Mouse (Mus musculus) right cerebral cortex, adult 18-20 months (tissue): ENCODE measurements at regions not wholly inside any gene's neighbourhood (a gene's known extent, or its start where the extent isn't known, plus 50 kb on each side); places are given as distances from the start of the nearest gene placed in this dataset.

Experiments
- DNase-seq: peaks from one replicate; pipeline ENCODE4 v3.0.0; 2022; ENCODE audit warnings: mixed read lengths

GRCm38 (mm10) chr6:51069945-51070344, 362.5 kb upstream of the Nfe2l3 start:
- DNase-seq = no peak

- DNase-seq = no peak
Observed at GRCm38 (mm10) chr6:51071243-51071642, 361.2 kb upstream of the Nfe2l3 start.

- no peak for DNase-seq
Observed at GRCm38 (mm10) chr6:51075026-51075425, 357.4 kb upstream of the Nfe2l3 start.

- DNase-seq = peak; percentile 3
Observed at GRCm38 (mm10) chr6:51076861-51077768, 355.4 kb upstream of the Nfe2l3 start.

GRCm38 (mm10) chr6:51077769-51078096, 354.7 kb upstream of the Nfe2l3 start:
- no peak for DNase-seq

GRCm38 (mm10) chr6:51078353-51078966, 354.0 kb upstream of the Nfe2l3 start:
- DNase-seq = no peak

- DNase-seq = no peak
Observed at GRCm38 (mm10) chr6:51078967-51079355, 353.5 kb upstream of the Nfe2l3 start.

DNA sequence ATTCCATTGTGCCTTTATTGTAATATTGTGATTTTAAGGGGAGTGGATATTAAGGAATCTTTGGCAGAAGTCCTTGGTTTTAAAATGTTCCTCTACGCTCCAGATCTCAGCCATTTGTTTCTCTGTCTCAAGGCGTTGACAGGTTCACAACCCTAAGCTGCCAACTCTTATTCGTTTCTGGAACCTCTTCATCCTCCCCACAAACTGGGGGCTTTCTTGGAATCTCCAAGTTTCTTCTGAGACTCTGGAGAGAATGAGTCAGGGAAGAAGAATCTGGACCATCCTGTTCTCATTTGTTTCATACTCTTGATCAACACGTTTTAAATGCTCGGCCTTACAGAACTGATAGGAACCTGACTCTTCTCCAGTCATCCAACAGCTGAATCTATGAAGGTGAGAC, 351.4 kb upstream of the Nfe2l3 start:
- no peak for DNase-seq

- no peak for DNase-seq
Observed at GRCm38 (mm10) chr6:51084656-51085055, 347.8 kb upstream of the Nfe2l3 start.

DNA sequence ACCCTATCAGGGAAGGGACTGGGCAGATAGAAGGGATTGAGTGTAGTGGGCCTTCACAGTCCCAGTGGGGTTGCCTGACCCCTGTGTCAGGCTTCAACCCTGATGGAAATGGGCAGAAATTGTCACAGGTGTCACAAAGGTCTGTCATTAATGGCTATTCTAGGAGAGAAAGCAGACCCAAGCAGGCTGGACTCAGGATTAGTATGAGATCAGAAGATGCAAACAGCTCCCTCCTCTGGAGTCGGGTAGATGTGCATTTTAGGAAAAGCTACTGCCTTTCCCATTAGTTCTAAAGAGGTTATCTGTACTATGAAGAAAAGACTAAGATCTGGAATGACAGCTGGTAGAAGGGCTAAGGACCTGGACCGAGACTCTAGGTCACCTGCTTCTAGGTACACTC, 346.9 kb upstream of the Nfe2l3 start:
- DNase-seq = no peak

- no peak for DNase-seq
Observed at GRCm38 (mm10) chr6:51086347-51086746, 346.1 kb upstream of the Nfe2l3 start.

DNA sequence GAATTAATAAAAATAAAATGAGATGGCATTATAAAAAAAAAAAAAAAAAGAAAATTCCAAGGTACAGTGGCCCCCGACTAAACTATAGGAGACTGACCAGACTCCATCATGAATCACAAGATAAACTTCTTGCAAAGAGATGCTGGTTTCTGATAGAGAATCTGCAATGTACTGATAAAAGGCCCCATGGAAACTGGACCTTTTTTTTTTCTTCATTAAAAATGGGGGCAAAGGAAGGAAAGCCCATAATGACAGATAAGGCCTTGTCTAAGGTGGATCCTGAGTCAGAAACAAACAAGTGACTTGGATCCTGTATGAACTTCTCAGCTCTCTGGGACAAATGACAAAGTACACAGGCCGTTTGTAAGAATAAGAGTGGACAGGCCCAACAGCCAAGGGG, 344.7 kb upstream of the Nfe2l3 start:
- no peak for DNase-seq

DNA sequence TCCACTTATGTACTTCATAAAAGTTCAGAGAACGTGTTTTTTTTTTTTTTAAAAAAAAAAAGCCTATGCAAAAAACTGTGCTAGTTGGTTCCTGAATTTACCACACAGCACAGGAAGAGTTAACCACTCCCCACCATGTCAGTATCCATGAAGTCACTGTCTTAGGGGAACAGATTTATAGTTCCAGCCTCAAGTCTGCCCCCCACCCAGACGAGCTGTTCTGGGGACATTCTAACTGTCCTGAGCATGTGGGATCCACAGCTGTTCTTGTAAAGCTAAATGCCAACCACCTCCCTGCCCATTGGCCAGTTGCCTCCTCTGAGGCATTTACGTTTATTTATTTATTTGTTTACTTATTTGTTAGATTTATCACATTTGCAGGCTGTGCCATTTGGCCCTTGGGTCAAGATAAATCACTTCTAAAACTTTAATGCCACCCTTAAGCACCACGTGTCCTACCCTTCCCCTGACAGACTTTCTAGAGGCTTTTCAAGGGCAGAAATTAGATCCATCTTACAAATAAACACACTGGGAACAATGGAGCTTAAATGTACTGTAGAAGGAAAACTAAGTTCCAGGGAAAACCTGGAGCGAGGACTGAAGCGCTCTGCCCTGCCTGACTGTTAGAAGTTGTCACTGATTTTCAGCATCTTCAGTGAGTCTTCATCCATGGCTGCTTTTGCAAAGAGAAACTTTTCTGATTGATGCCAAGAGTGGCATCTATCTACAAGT, 343.7 kb upstream of the Nfe2l3 start:
- no peak for DNase-seq

GRCm38 (mm10) chr6:51093196-51093595, 339.3 kb upstream of the Nfe2l3 start:
- DNase-seq = no peak

DNA sequence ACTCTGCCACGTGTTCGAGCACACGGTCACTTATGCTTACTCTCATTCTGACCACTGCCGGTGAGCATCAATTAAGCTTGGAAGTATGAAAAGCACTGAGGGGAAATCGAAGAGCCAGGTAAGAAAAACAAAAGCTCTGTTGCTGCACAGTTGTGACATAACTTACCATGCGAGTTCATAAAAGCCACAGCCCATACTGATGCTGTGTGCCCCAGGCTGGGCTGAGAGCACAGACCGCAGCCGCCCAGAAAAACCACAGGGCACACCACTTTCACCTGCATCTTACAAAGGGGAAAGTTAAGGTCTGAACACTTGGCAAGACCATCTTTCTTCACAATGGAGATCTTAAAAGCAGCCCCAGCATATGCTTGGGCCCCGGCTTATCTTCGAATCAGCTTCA, 338.2 kb upstream of the Nfe2l3 start:
- DNase-seq = no peak

DNA sequence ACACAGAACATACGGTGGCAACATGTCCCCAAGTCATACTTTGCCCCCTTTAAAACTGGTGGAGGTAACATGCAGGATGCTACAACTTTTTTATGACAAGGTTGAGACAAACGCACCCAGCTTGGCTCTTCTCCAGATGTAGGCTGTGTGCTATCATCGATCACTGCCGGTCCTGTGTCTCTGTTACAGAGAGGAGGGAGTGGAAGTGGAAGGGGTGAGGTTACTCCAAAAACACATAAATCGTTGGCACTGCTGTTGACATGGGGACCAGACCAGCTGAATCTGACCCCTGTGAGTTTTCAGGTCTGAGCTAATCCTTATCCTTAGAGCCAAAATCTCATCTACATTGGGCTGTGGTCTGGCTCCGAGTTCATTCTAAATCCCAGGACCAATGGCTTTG, 335.0 kb upstream of the Nfe2l3 start:
- DNase-seq = no peak

GRCm38 (mm10) chr6:51100341-51100740, 332.1 kb upstream of the Nfe2l3 start:
- no peak for DNase-seq

- no peak for DNase-seq
Observed at GRCm38 (mm10) chr6:51103236-51103635, 329.2 kb upstream of the Nfe2l3 start.

- DNase-seq = no peak
Observed at GRCm38 (mm10) chr6:51104336-51104735, 328.1 kb upstream of the Nfe2l3 start.

DNA sequence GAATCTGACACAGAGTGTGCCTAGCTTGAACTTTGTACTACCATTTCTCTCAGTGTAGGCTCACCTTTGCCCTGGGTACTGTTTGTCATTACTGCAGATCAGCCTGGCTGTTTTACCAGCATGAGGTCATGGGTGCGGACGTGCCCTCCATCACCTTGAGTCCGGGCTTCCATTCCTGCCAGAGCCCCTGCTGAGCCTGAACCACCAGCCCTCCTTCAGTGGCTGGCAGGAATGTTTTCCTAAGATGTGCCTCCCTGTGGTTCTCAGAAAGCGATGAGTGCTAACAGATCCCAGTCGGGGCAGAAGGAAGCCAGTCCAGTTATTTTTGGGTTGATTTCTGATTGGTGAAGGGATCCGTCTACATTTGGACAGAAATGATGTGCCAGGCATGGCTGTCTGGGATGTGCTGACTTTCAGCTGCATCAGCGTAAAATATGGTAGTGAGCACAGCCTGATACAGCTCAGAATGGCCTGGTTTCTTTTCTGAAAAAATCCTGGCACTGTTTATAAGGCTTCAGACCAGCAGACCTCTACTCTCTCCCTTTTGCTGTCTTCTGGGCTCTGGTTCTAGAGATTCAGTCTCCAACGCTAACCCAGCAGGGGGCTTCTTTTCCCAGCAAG, 324.0 kb upstream of the Nfe2l3 start:
- DNase-seq = no peak

GRCm38 (mm10) chr6:51110596-51110995, 321.9 kb upstream of the Nfe2l3 start:
- no peak for DNase-seq

DNA sequence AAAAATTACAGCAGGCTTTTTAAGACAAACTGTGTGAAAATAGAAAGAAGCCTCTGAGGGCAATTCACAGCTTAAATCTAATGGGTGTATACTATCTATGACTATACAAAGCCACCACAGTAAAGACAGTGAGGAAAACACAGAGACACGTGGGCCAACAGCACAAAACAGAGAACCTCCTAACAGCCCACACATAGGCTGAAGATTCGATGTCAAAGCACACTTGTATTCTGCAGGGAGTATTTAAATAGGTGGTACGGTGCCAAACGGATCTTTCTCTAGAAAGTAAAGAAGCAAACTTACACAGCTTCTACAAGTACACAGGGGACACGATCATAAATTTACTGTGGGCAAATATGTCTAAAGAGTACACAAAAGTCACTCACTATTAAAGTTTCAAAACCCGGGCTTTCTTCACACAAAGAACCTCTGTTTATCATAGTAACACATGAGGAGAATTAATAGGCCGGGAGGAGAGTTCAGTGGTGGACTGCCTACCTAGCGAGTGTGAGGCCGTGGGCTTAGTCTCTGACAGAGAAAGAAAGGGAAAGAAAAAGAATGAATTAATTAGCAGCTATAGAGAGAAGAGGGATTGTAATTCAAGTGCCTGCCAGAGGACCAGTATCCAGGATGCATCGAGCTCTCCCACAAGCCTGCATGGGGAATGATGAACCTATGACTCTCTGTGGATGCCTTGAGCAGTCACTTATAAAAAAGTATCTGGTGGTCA, 317.7 kb upstream of the Nfe2l3 start:
- DNase-seq = no peak
